Mouse (Mus musculus) gastrocnemius, postnatal 4 days (tissue): ENCODE results near the gene Mfsd2b. TPM values are rescaled to one million over a fixed set of nuclear protein-coding genes. Genes with fewer than 3 reads are reported as not detected.
A peak's percentile ranks its signal among the peaks of the same experiment; 100 is the strongest.
"Not testable (repeated sequence)": the region's sequence is repeated elsewhere in the genome, so short reads cannot be mapped to it uniquely, and the experiment has no call there.

ENCODE experiments used
- DNase-seq, 2 experiments: peaks; one replicate each; pipeline ENCODE4 v3.0.0; 2021 to 2022; ENCODE audit warnings: low spot score in 2 of 2, mixed read lengths in 2 of 2
- long read RNA-seq, 2 experiments: library from polyadenylated mRNA; stranded (forward); transcript quantifications; one replicate each; pipeline ENCODE4 v2.0.0; 2021
- total RNA-seq, 2 experiments: library from RNA; stranded (reverse); gene quantifications; 2 replicates each; pipeline ENCODE4 v1.2.3; 2021

The Mfsd2b gene
- total RNA-seq = 1 to 10 TPM in 1 of 2 experiments, under 1 TPM in 1; 0.65 to 1.3 TPM
- long read RNA-seq, experiment 1, partial matches to known transcripts = 0 of 2 reads
- long read RNA-seq, experiment 1, other reads (novel, unspliced or antisense) = 1 of 2 reads
- long read RNA-seq, experiment 2, partial matches to known transcripts = 1 of 5 reads
- long read RNA-seq, experiment 2, other reads (novel, unspliced or antisense) = 1 of 5 reads

GRCm38 (mm10) chr12:4874161-4874927, at the start of gene Mfsd2b:
Mfsd2b (minus strand) TSS chr12:4874359.
- peak; percentile 51 to 71 for DNase-seq

- DNase-seq = peak; percentile 38 to 60
Measured at GRCm38 (mm10) chr12:4917805-4918591, 43.8 kb upstream of the Mfsd2b start.

- peak; percentile 96 to 97 for DNase-seq
Measured at GRCm38 (mm10) chr12:4916994-4917804, 43.0 kb upstream of the Mfsd2b start, which contains the start of gene Atad2b. Atad2b (plus strand) TSS chr12:4917353.

GRCm38 (mm10) chr12:4914944-4915343, 40.8 kb upstream of the Mfsd2b start:
- DNase-seq = no peak

- DNase-seq = no peak
Measured at GRCm38 (mm10) chr12:4914441-4914840, 40.3 kb upstream of the Mfsd2b start.

- DNase-seq = no peak
Measured at GRCm38 (mm10) chr12:4911716-4912115, 37.6 kb upstream of the Mfsd2b start.

- not testable (repeated sequence) for DNase-seq
Measured at GRCm38 (mm10) chr12:4910496-4910895, 36.3 kb upstream of the Mfsd2b start.

GRCm38 (mm10) chr12:4908391-4908790, 34.2 kb upstream of the Mfsd2b start:
- no peak for DNase-seq

GRCm38 (mm10) chr12:4906951-4907906, 33.1 kb upstream of the Mfsd2b start, which contains the start of gene Ubxn2a:
Ubxn2a (minus strand) TSS chr12:4907705.
- DNase-seq = peak; percentile 92 to 96

- DNase-seq = no peak
Measured at GRCm38 (mm10) chr12:4906476-4906875, 32.3 kb upstream of the Mfsd2b start.

- DNase-seq = no peak
Measured at GRCm38 (mm10) chr12:4905946-4906345, 31.8 kb upstream of the Mfsd2b start.

GRCm38 (mm10) chr12:4898024-4898423, 23.9 kb upstream of the Mfsd2b start:
- DNase-seq = no peak

- no peak for DNase-seq
Measured at GRCm38 (mm10) chr12:4889891-4890290, 15.7 kb upstream of the Mfsd2b start.

- DNase-seq = no peak
Measured at GRCm38 (mm10) chr12:4889251-4889650, 15.1 kb upstream of the Mfsd2b start.

GRCm38 (mm10) chr12:4888739-4889138, 14.6 kb upstream of the Mfsd2b start:
- no peak for DNase-seq

- DNase-seq = not testable (repeated sequence)
Measured at GRCm38 (mm10) chr12:4886581-4886980, 12.4 kb upstream of the Mfsd2b start.

GRCm38 (mm10) chr12:4885062-4885461, 10.9 kb upstream of the Mfsd2b start:
- DNase-seq = no peak

- DNase-seq = no peak
Measured at GRCm38 (mm10) chr12:4882086-4882485, 7.9 kb upstream of the Mfsd2b start.

- DNase-seq = no peak
Measured at GRCm38 (mm10) chr12:4879048-4879447, 4.9 kb upstream of the Mfsd2b start.
